Mouse (Mus musculus): ENCODE measurements around the gene Mgam.
"Not testable (repeated sequence)": the region's sequence is repeated elsewhere in the genome, so short reads cannot be mapped to it uniquely, and the experiment has no call there.

Mgam gene

GRCm38 (mm10) chr6:40628406-40629000 lies at the start of gene Mgam:
Mgam (plus strand) TSS chr6:40628831.
- DNase-seq (ENCODE audit: low spot score): no peak

- DNase-seq (ENCODE audit: low spot score): no peak
Observed at GRCm38 (mm10) chr6:40584336-40584735, 44.3 kb upstream of the Mgam start.

- no peak for DNase-seq (ENCODE audit: low spot score)
Observed at GRCm38 (mm10) chr6:40585645-40586044, 43.0 kb upstream of the Mgam start, which contains the start of gene Clec5a. Clec5a (minus strand) TSS chr6:40585821.

- DNase-seq (ENCODE audit: low spot score): no peak
Observed at GRCm38 (mm10) chr6:40588346-40588745, 40.3 kb upstream of the Mgam start.

- no peak for DNase-seq (ENCODE audit: low spot score)
Observed at GRCm38 (mm10) chr6:40594804-40595550, 33.7 kb upstream of the Mgam start.

GRCm38 (mm10) chr6:40598546-40598945 lies 30.1 kb upstream of the Mgam start:
- DNase-seq (ENCODE audit: low spot score): not testable (repeated sequence)

GRCm38 (mm10) chr6:40607431-40607830 lies 21.2 kb upstream of the Mgam start:
- DNase-seq (ENCODE audit: low spot score): no peak

- no peak for DNase-seq (ENCODE audit: low spot score)
Observed at GRCm38 (mm10) chr6:40610244-40610643, 18.4 kb upstream of the Mgam start.

- DNase-seq (ENCODE audit: low spot score): no peak
Observed at GRCm38 (mm10) chr6:40613260-40613852, 15.3 kb upstream of the Mgam start, which contains the start of gene Tas2r138. Tas2r138 (minus strand) TSS chr6:40613310.

- peak; percentile 54 for DNase-seq (ENCODE audit: low spot score)
Observed at GRCm38 (mm10) chr6:40617965-40618364, 10.7 kb upstream of the Mgam start.

GRCm38 (mm10) chr6:40626111-40626510 lies 2.5 kb upstream of the Mgam start:
- no peak for DNase-seq (ENCODE audit: low spot score)

- no peak for DNase-seq (ENCODE audit: low spot score)
Observed at GRCm38 (mm10) chr6:40634640-40635071, 6.0 kb downstream of the Mgam start.

- no peak for DNase-seq (ENCODE audit: low spot score)
Observed at GRCm38 (mm10) chr6:40635559-40635958, 6.9 kb downstream of the Mgam start.

- no peak for DNase-seq (ENCODE audit: low spot score)
Observed at GRCm38 (mm10) chr6:40637755-40638154, 9.1 kb downstream of the Mgam start.

- no peak for DNase-seq (ENCODE audit: low spot score)
Observed at GRCm38 (mm10) chr6:40640710-40641538, 12.3 kb downstream of the Mgam start.

GRCm38 (mm10) chr6:40645701-40646100 lies 17.1 kb downstream of the Mgam start:
- no peak for DNase-seq (ENCODE audit: low spot score)

- DNase-seq (ENCODE audit: low spot score): no peak
Observed at GRCm38 (mm10) chr6:40650953-40651352, 22.3 kb downstream of the Mgam start.

- DNase-seq (ENCODE audit: low spot score): no peak
Observed at GRCm38 (mm10) chr6:40660930-40661329, 32.3 kb downstream of the Mgam start.

- DNase-seq (ENCODE audit: low spot score): peak; percentile 29
Observed at GRCm38 (mm10) chr6:40689180-40689579, 60.5 kb downstream of the Mgam start.

- not testable (repeated sequence) for DNase-seq (ENCODE audit: low spot score)
Observed at GRCm38 (mm10) chr6:40692007-40692406, 63.4 kb downstream of the Mgam start.

- DNase-seq (ENCODE audit: low spot score): not testable (repeated sequence)
Observed at GRCm38 (mm10) chr6:40713494-40713893, 84.9 kb downstream of the Mgam start.

GRCm38 (mm10) chr6:40715705-40716104 lies 87.1 kb downstream of the Mgam start:
- no peak for DNase-seq (ENCODE audit: low spot score)

Measured in ovary, postnatal 14 days (tissue).